ENCODE assay signal across 7 mouse cellular contexts in genomic region chr11:101695906-101696661, GRCm38 (mm10). TPM values are rescaled to one million over a fixed set of nuclear protein-coding genes. Genes with fewer than 3 reads are reported as not detected.
DNase-seq lines count a peak whose midpoint lies in the region; ATAC-seq and TF ChIP-seq lines count a peak whose summit lies in the region.

No protein-coding gene starts in this region.

- peak overlapping the region; percentile 71 for H3K27ac ChIP-seq in embryonic facial prominence, embryonic 15.5 days (replicated peaks)
- H3K27ac ChIP-seq in intestine, embryonic 16.5 days (ENCODE audit: low read length) = peak overlapping the region; percentile 24; the same call in 1 of the 2 replicates
- no peak overlapping the region for H3K27ac ChIP-seq in liver, postnatal 0 days (ENCODE audit: low read depth)
- H3K27ac ChIP-seq in neural tube, embryonic 15.5 days (replicated peaks) = peak overlapping the region; percentile 74

- peak overlapping the region; percentile 46 for H3K4me3 ChIP-seq in megakaryocyte, embryonic 14.5 days (replicated peaks)
- peak overlapping the region; percentile 29 for H3K4me3 ChIP-seq in embryonic facial prominence, embryonic 15.5 days (replicated peaks)
- peak overlapping the region; percentile 32 for H3K4me3 ChIP-seq in intestine, embryonic 16.5 days (ENCODE audit: low read length)
- H3K4me3 ChIP-seq in liver, postnatal 0 days (ENCODE audit: low read depth, low read length) = no peak overlapping the region
- H3K4me3 ChIP-seq in neural tube, embryonic 15.5 days (replicated peaks) = peak overlapping the region; percentile 24

- peaks cover 6% of the 10 kb centered on the region; the same call in 1 of the 2 replicates for H3K9me3 ChIP-seq in megakaryocyte, embryonic 14.5 days
- H3K9me3 ChIP-seq in embryonic facial prominence, embryonic 15.5 days (replicated peaks) = no peaks in the 10 kb centered on the region
- H3K9me3 ChIP-seq in intestine, embryonic 16.5 days (ENCODE audit: control insufficient read depth, low read length) = no peaks in the 10 kb centered on the region; the same call in 1 of the 2 replicates
- no peaks in the 10 kb centered on the region for H3K9me3 ChIP-seq in liver, postnatal 0 days (ENCODE audit: low read length)
- no peaks in the 10 kb centered on the region for H3K9me3 ChIP-seq in neural tube, embryonic 15.5 days (replicated peaks)

- intact Hi-C loops in gastrocnemius, postnatal 36 days (cut with DNase I) = no loop called here

- ATAC-seq in megakaryocyte, adult 5-6 weeks (ENCODE audit: poor library complexity, severe bottlenecking) = no peak
- ATAC-seq in embryonic facial prominence, embryonic 15.5 days (ENCODE audit: insufficient number of reproducible peaks, low FRiP score, low TSS enrichment, low read depth) = peak; percentile 49
- peak; percentile 75 for ATAC-seq in intestine, embryonic 16.5 days
- ATAC-seq in liver, postnatal 0 days = no peak
- ATAC-seq in neural tube, embryonic 15.5 days (ENCODE audit: low FRiP score) = peak; percentile 68

- peaks cover 4% of the 10 kb centered on the region for H3K27me3 ChIP-seq in megakaryocyte, embryonic 14.5 days (replicated peaks)
- no peaks in the 10 kb centered on the region for H3K27me3 ChIP-seq in embryonic facial prominence, embryonic 15.5 days
- H3K27me3 ChIP-seq in intestine, embryonic 16.5 days (replicated peaks; ENCODE audit: control insufficient read depth, insufficient read depth, low read length) = no peaks in the 10 kb centered on the region
- H3K27me3 ChIP-seq in liver, postnatal 0 days (ENCODE audit: insufficient read depth, low read length) = no peaks in the 10 kb centered on the region
- no peaks in the 10 kb centered on the region for H3K27me3 ChIP-seq in neural tube, embryonic 15.5 days (replicated peaks)

- no peak for TF ChIP-seq EP300 in liver, postnatal 0 days (IDR thresholded peaks at IDR 0.05; ENCODE audit: low read depth)

- TF ChIP-seq CTCF in liver, postnatal 0 days (IDR thresholded peaks at IDR 0.05; ENCODE audit: low read depth) = no peak

- H3K4me1 ChIP-seq in megakaryocyte, embryonic 14.5 days = peaks cover 42% of the 10 kb centered on the region
- peaks cover 33% of the 10 kb centered on the region for H3K4me1 ChIP-seq in embryonic facial prominence, embryonic 15.5 days
- peaks cover 28% of the 10 kb centered on the region for H3K4me1 ChIP-seq in intestine, embryonic 16.5 days (ENCODE audit: control insufficient read depth, insufficient read depth, low read length)
- H3K4me1 ChIP-seq in liver, postnatal 0 days (ENCODE audit: insufficient read depth) = peaks cover 34% of the 10 kb centered on the region
- peaks cover 26% of the 10 kb centered on the region for H3K4me1 ChIP-seq in neural tube, embryonic 15.5 days

- H3K36me3 ChIP-seq in megakaryocyte, embryonic 14.5 days (replicated peaks; ENCODE audit: low read length) = no peaks in the 10 kb centered on the region
- H3K36me3 ChIP-seq in embryonic facial prominence, embryonic 15.5 days = no peaks in the 10 kb centered on the region
- H3K36me3 ChIP-seq in intestine, embryonic 16.5 days (ENCODE audit: control insufficient read depth, insufficient read depth, low read length) = no peaks in the 10 kb centered on the region
- no peaks in the 10 kb centered on the region for H3K36me3 ChIP-seq in liver, postnatal 0 days (replicated peaks; ENCODE audit: insufficient read depth, low read length)
- no peaks in the 10 kb centered on the region for H3K36me3 ChIP-seq in neural tube, embryonic 15.5 days

- 6% methylated on average over 20 of the region's 20 CpGs for WGBS in embryonic facial prominence, embryonic 15.5 days
- WGBS in intestine, embryonic 16.5 days = 4% methylated on average over 20 of the region's 20 CpGs
- WGBS in liver, postnatal 0 days (ENCODE audit: insufficient replicate concordance) = 9% methylated on average over 20 of the region's 20 CpGs
- WGBS in neural tube, embryonic 15.5 days = 2% methylated on average over 20 of the region's 20 CpGs

- no peak for DNase-seq in liver, postnatal 0 days
- no peak for DNase-seq in gastrocnemius, postnatal 36 days

- peak overlapping the region; percentile 55 for H3K4me2 ChIP-seq in embryonic facial prominence, embryonic 15.5 days (replicated peaks)
- H3K4me2 ChIP-seq in intestine, embryonic 16.5 days (ENCODE audit: low read depth, low read length) = peak overlapping the region; percentile 61
- peak overlapping the region; percentile 42 for H3K4me2 ChIP-seq in liver, postnatal 0 days (ENCODE audit: low read depth, low read length)
- peak overlapping the region; percentile 57 for H3K4me2 ChIP-seq in neural tube, embryonic 15.5 days

- 0 out of 2 replicates have a peak overlapping the region, but pooled peaks have one; percentile 18 for H3K9ac ChIP-seq in embryonic facial prominence, embryonic 15.5 days
- peak overlapping the region; percentile 46 for H3K9ac ChIP-seq in intestine, embryonic 16.5 days (ENCODE audit: low read depth, low read length)
- H3K9ac ChIP-seq in liver, postnatal 0 days (replicated peaks) = no peak overlapping the region
- H3K9ac ChIP-seq in neural tube, embryonic 15.5 days (replicated peaks) = peak overlapping the region; percentile 43

RNA-seq across cellular contexts. Expression of gene Arl4d, which starts 30.7 kb away (rescaled TPM):
- polyA plus RNA-seq in megakaryocyte, embryonic 14.5 days (2012; ENCODE audit: insufficient read depth, low replicate concordance) = 1.2 TPM in 1 of 2 replicates, not detected in the other
- 1.7 and 2.3 TPM in 2 replicates for total RNA-seq in megakaryocyte, adult 5-6 weeks (2015)
- 1.0 and 2.1 TPM in 2 replicates for total RNA-seq in megakaryocyte, adult 5-6 weeks (2017)
- polyA plus RNA-seq in embryonic facial prominence, embryonic 15.5 days (2015; fragmentation: Nextera tagmentation; extraction: Ambion mirVana) = 6.0 and 6.9 TPM in 2 replicates
- polyA plus RNA-seq in intestine, embryonic 16.5 days (2015; fragmentation: Nextera tagmentation; extraction: Ambion mirVana) = 6.6 and 6.9 TPM in 2 replicates
- 3.4 and 4.1 TPM in 2 replicates for polyA plus RNA-seq in liver, postnatal 0 days (2015; fragmentation: Nextera tagmentation; extraction: Ambion mirVana)
- polyA plus RNA-seq in neural tube, embryonic 15.5 days (2015; fragmentation: Nextera tagmentation; extraction: Ambion mirVana) = 8.1 and 9.1 TPM in 2 replicates
- 1 to 10 TPM; 4.7 to 9.3 TPM for total RNA-seq in gastrocnemius, postnatal 36 days (2021)

RNA-seq across cellular contexts. Expression of gene Dhx8, which starts 36.6 kb away (rescaled TPM):
- 0.63 and 3.8 TPM in 2 replicates for polyA plus RNA-seq in megakaryocyte, embryonic 14.5 days (2012; ENCODE audit: insufficient read depth, low replicate concordance)
- 18.5 and 18.8 TPM in 2 replicates for total RNA-seq in megakaryocyte, adult 5-6 weeks (2015)
- total RNA-seq in megakaryocyte, adult 5-6 weeks (2017) = 36.9 and 39.1 TPM in 2 replicates
- polyA plus RNA-seq in embryonic facial prominence, embryonic 15.5 days (2015; fragmentation: Nextera tagmentation; extraction: Ambion mirVana) = 32.4 and 36.4 TPM in 2 replicates
- polyA plus RNA-seq in intestine, embryonic 16.5 days (2015; fragmentation: Nextera tagmentation; extraction: Ambion mirVana) = 21.4 and 23.0 TPM in 2 replicates
- 10.2 and 12.9 TPM in 2 replicates for polyA plus RNA-seq in liver, postnatal 0 days (2015; fragmentation: Nextera tagmentation; extraction: Ambion mirVana)
- 28.7 and 29.9 TPM in 2 replicates for polyA plus RNA-seq in neural tube, embryonic 15.5 days (2015; fragmentation: Nextera tagmentation; extraction: Ambion mirVana)
- total RNA-seq in gastrocnemius, postnatal 36 days (2021) = 10 to 100 TPM; 11.9 to 13.1 TPM

Comparison
In these comparisons a context has a peak if more than half of its experiments do, and no peak if none do; other contexts are left out.
1. ATAC-seq: peak in embryonic facial prominence, embryonic 15.5 days (single experiment), intestine, embryonic 16.5 days (single experiment) and neural tube, embryonic 15.5 days (single experiment); none in megakaryocyte, adult 5-6 weeks (single experiment) and liver, postnatal 0 days (single experiment).
2. Peak in every context shown above with its lines, with median percentiles within 50 percentile points of each other: H3K4me2 ChIP-seq.